Mouse (Mus musculus): Measurements from ENCODE around the gene Carhsp1.
A peak's percentile ranks its signal among the peaks of the same experiment; 100 is the strongest.

Carhsp1 gene

DNA sequence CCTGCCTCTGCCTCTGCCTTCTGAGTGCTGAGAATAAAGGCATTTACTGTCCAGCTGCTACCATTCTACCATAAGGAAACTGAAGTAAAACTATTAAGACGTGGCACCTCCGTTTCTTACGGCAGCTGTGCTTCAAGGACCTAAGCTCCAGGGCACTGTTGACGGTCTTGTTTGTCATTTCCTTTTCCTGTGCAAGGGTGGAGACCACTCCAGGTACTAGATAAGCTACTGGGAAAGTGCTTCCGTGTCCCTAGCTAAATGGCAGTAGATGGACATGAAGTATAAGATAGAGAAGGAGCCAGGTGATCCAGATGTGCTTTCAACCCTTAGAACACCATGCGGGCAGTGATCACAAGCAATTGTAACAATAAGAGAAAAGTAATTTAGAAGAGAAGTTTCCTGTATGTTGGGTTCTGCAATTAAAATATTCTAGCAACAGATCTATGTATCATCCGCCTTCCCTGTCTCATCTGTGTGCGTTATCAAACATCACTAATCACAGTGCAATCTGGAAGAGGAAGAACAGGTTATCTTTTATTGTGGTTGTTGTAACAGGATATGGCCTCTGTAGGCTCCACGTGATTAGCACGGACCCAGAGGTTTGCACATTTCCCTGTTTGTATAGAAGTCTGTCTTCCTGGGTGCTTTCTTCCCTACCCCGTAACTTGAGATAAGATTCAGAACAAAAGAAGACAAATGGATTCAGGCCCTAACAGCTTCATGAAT, 32.3 kb downstream of the Carhsp1 start:
- no peak for DNase-seq (ENCODE audit: low read depth, low spot score)

DNA sequence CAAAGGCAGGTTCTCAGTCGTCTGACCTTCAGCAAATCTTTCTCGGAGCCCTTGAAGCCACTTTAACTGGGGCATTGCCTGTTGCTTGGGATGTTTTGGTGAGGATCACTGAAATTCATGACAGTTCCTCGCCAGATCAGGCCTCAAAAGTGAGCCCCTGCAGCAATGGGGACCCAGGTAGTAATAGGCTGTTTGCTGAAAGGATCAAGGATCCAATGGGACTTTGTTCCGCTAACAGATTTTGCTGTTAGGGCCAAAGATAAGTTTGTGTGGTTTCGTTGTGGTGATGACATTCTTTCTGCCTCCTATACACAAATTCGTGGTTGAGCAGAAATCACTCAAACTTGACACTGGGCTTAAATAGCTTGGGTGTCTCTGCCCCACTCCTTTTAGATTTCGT, 33.8 kb downstream of the Carhsp1 start:
- DNase-seq (ENCODE audit: low read depth, low spot score) = no peak

DNA sequence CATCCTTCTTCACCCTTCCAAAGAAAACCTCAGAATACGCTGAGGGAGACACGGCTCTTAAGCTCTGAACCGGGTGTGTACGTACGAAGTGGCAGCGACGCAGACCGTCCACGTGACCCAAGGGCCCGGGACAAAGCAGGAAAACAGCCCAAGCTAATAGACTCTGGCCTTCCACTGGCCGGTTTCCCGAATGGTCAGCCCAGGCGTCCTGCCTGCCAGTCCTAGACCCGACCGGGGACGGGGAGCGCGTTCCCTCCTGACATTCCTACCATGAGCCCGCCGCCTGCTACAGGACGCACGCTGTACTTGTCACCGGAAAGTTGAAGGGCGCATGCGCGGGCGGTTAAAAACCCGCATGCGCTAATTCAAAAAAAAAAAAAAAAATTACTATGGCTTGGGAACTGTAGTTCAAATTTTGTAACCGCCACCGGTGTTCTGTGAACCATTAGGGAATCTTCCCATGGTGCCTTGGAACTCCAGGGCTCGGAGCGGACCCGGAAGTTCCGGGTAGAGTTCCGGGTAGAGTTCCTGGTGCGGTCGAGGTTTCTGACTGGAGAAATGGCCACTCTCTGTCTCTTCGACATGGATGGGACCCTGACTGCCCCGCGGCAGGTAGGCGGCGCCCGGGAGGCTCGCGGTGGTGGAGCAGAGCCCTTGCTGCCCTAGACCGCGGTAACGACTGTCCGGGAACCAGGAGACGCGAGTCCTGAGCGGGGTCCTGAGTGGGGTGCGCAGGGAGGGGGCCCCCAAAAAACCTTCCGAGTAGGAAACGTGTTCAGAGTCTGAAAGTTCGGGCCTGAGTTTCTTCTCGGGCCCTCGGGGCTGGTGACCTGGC, 34.5 kb downstream of the Carhsp1 start, which contains the start of the genes Pmm2 and Tmem186:
TSS of gene Pmm2 (plus strand) at position 458 of the 835 bp plus-strand sequence.
TSS of gene Tmem186 (minus strand) at position 496 of the 835 bp plus-strand sequence.
- peak; percentile 95 for DNase-seq (ENCODE audit: low read depth, low spot score)

DNA sequence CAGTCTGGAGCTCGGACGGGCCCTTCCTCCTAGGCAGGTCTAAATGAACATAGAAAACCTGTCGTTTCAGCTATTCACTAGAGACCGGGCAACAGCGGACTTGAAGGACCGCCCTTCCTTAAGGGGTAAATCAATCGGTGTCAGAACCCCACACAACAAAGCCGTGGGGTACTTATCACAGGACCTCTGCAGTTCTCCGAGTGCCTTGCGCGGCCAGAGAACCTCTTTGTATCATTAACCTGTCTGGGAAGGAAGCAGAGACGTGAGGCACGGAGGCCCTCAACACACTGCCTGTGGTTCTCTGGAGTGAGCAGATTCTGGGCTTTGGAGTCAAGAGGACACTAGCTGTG, 35.1 kb downstream of the Carhsp1 start:
- no peak for DNase-seq (ENCODE audit: low read depth, low spot score)

DNA sequence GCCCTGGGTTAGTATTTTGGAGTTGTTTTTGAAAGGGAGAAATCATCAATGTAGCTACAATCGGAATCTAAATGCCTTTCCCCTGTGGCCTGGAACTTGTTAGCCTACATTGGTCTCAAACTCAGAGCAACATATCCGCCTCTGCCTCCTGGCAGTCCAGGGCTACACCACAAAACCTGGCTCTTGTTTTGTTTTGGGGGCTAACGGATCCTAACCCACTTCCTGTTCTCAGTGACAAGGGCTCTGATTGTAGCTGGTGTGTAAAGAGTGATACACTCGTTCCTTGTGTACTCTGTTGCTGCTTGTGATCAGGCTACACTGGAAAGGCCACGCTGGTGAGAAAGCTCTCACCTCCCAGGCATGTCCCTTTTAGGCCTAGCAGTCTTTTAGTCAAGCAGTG, 40.5 kb downstream of the Carhsp1 start:
- no peak for DNase-seq (ENCODE audit: low read depth, low spot score)

DNA sequence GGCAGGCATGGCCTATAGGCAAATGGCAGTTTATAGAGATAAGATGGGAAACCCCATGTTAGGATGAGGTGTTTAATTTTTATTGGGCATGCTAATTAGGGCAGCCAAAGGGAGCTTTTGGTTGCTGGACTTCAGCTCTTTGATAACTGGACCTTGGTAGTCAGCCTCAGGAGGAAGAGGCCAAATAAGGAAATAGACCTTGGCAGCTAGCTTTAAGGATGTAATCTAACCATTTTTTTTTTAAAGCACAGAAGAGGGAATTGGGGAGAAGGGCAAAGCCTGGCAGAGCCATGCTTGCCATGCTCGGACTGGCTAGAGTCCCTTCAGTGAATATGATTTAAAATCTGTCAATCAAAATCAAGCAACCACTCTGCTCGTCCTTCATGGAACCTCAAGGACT, 41.5 kb downstream of the Carhsp1 start:
- no peak for DNase-seq (ENCODE audit: low read depth, low spot score)

DNA sequence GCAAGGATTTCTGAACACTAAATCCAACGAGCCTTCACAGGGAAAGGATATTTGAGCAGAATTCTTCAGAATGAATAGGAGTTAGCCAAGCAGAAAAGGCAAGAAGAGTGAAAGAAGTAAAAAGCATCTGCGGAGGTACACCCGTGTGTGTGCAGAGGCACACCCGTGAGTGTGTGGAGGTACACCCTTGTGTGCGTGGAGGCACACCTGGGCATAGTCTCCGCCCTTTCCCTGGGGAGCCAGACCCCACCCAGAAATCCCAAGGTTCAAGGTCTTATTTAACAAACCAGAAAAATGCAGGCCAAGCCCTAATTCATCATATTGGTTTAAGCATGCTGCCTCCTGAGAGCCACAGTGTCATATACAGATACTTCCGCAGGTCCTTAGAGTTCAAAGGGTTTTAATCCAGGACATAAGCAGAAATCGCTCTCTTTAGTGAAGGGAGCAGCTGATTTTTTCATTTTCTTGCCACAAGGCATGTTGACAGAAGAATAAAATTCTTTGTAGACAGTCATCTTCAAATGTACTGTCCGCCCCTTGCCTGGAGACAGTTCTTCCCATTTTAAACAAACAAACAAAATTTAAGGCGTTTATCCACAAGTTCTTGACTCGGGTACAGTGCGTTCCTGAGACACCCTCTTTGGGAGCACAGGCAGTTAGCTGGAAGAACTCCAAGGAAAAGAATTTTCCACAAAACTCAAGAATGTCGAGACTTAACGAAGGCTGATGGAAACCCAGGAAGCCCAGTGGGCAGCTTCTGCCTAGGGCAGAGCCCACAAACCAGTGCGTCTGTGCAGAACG, 51.4 kb downstream of the Carhsp1 start:
- DNase-seq (ENCODE audit: low read depth, low spot score) = no peak

DNA sequence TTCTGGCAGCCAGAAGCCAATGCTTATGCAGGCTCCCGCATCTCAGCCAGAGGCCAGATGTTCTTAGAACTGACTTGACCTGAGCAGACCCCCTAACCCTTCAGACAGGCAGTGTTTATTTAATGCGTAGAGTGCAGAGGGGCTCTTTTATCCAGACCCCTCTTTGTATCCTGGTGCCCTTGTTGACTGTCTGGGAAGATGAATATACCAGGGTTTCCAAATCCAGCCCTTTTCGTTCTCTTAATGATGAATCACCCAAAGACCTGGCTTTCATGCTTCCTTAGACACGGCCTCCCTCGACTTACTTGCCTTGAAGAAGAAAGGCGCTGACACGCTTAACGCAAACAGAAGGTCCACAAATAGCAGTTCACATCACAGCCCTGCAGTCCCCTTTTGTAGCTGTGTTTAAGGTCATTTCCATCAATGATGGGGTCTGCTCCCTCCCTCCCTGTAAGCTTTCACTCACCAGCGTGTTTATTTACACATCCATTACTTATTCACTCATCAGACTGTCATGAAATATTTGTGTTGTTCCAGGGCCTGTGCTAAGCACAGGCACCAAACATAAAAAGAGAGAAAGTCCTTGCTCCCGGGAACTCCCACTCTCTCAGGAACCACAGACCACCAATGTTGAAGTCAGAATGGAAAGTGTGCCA, 52.2 kb downstream of the Carhsp1 start:
- DNase-seq (ENCODE audit: low read depth, low spot score) = no peak

DNA sequence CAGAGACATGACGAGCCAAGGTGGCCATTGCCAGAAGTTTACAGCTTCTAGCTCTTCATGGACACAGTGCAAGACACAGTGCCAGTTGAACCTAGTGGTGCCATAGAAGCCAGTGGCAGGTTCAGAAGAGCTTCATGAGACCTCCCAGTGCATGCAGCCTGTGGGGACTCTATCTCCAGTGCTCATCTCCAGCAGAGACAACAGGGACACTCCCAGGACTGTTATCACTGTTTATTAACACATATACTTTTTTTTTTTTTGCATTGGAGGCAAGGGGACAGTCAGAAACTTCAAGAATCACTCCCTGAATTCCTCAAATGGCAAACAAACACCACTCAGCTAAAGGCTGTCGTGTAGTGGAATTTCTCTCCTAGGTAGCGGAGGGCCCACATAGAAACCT, 58.5 kb downstream of the Carhsp1 start:
- DNase-seq (ENCODE audit: low read depth, low spot score) = no peak

DNA sequence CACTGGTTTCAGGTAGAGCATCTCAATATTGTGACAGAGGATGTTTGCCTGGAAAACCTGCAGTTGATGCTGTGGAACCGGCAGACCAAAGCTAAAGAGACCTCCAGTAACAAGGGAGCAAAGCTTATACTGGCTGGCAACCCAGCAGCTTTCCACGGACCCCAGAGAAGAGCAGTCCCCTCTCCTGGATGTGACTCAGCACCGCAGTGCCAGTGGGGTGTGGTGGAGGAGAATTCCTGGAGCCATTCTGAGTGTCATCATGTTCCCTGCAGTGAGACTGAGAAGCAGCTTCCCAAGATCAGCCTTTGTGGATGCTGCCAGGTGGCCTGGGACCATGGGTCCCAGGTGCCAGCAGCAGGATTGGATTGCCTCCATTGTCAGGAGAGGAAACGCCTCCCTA, 58.9 kb downstream of the Carhsp1 start:
- DNase-seq (ENCODE audit: low read depth, low spot score) = no peak

DNA sequence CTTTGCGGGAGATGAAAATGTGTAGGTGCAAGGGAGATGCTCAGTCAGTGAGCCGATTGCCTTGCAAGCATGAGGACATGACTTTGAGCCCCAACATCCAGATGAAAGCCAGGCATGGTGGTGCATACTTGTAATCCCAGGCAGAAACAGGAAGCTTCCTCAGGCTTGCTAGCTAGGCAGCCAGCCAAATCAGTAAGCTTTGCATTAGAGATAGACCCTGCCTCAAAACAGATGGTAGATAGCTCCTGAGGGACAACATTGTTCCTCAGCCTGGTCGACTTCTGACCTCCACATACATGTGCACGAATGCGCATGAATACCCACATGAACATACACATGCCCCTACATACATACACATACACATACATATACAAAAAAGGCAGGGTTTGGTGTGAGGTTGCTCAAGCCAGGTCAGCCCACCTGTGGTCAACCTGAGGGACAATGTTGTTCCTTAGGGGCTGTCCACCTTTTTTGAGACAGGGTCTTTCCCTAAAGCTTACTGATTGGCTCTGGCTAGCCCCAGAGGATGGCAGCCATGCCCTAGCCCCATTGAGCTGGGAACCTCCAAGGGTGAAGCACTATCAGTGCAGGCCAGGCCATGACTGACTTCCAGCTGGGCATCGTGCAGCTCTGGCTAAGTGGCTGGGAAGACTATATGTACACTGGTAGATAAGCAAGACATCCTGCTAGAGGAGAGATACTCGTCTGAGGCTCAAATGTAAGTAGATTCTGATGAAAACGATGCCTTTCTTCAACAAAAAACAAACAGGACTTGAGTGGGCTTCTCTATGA, 59.5 kb downstream of the Carhsp1 start:
- no peak for DNase-seq (ENCODE audit: low read depth, low spot score)

DNA sequence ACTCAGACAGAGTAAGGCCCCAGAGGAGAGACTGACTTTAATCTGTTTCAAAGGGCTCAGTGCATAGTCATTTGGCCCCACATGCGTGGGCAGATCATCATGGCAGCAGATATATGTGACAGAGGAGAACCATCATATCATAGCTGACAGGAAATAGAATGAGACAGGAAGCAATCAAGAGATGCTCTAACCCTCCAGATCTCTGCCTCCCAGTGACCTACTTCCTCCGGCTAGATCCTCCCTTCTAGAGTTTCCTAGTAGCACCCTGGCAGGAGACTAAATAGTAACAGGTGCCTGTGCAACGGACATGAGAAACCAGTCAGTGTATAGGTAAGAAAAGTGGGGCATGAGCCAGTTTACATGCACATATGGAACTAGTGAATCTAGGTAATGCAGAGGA, 61.6 kb downstream of the Carhsp1 start:
- no peak for DNase-seq (ENCODE audit: low read depth, low spot score)
